Mouse (Mus musculus) heart, embryonic 16.5 days (tissue): ENCODE results near the gene Pih1d2. TPM values are rescaled to one million over a fixed set of nuclear protein-coding genes. Genes with fewer than 3 reads are reported as not detected.

Experiments used
- ATAC-seq: fragments of 200-750 bp; cut with Nextera tagmentation; replicated peaks from 2 replicates; pipeline ENCODE4 v1.8.0; 2017; ENCODE audit warnings: moderate number of reproducible peaks; ENCODE audit not compliant: insufficient read depth, low FRiP score; ENCODE audit errors: extremely low read depth
- H3K27ac ChIP-seq: fragments of 300-500 bp; sonication (generic); 2 replicates; pipeline ENCODE4 v1.5.1; 2014; ENCODE audit warnings: mild to moderate bottlenecking, low read length, control low read depth, moderate library complexity
- H3K27me3 ChIP-seq: fragments of 300-500 bp; sonication (generic); 2 replicates; pipeline ENCODE4 v1.6.1; 2014; ENCODE audit warnings: low read length, mixed read lengths; ENCODE audit not compliant: control insufficient read depth, insufficient read depth
- H3K36me3 ChIP-seq: fragments of 300-500 bp; sonication (generic); 2 replicates; pipeline ENCODE4 v1.6.1; 2014; ENCODE audit not compliant: control insufficient read depth, insufficient read depth
- H3K4me1 ChIP-seq: fragments of 300-500 bp; sonication (generic); 2 replicates; pipeline ENCODE4 v1.6.1; 2014; ENCODE audit warnings: low read length, mixed read lengths; ENCODE audit not compliant: control insufficient read depth, insufficient read depth
- H3K4me2 ChIP-seq: fragments of 300-500 bp; sonication (generic); 2 replicates; pipeline ENCODE4 v1.6.1; 2014; ENCODE audit warnings: low read depth, mild to moderate bottlenecking, control low read depth, low read length
- H3K4me3 ChIP-seq: fragments of 300-500 bp; sonication (generic); 2 replicates; pipeline ENCODE4 v1.5.1; 2014; ENCODE audit warnings: mild to moderate bottlenecking, control low read depth, low read length
- H3K9ac ChIP-seq: fragments of 300-500 bp; sonication (generic); 2 replicates; pipeline ENCODE4 v1.6.1; 2014; ENCODE audit warnings: low read length, control low read depth
- H3K9me3 ChIP-seq: fragments of 300-500 bp; sonication (generic); replicated peaks from 2 replicates; pipeline ENCODE4 v1.6.1; 2016; ENCODE audit warnings: low read length; ENCODE audit not compliant: control insufficient read depth
- WGBS: fragments of 180-500 bp; shearing (Covaris S2); extraction: QIAGEN DNeasy Blood & Tissue Kit; methylation state at CpG from one replicate; pipeline ENCODE4 v1.1.7; 2014; 5-methylcytosine and 5-hydroxymethylcytosine counted together
- polyA plus RNA-seq: library from polyadenylated mRNA; unstranded; fragments of >200 nt; fragmentation: Nextera tagmentation; extraction: Ambion mirVana; gene quantifications from 2 replicates; pipeline ENCODE4 v1.2.1, GENCODE M21; 2015

Gene Pih1d2
- polyA plus RNA-seq, 1 experiment from 2014 or later, result 1.9 TPM

DNA sequence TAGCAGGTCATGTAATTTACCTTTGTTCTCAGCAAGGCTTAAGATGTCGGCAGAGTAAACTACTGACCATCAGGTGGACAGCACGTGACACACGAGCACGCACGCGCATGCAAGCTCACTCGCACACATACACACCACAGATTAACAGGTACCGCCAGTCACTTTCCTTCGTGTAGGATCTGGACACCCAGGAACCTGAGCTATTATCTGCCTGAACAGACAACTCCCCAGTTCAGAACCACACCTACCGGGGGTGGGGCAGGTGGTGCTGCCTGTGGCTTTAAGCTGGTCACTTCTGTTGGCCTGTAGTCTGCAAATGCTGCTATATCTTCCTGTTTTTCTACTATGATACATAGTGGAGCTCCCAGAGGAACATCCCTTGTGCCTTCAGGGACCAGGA, 33.4 kb downstream of the Pih1d2 start:
- Histone ChIP-seq H3K4me3 (no peak overlapping the region), H3K9ac (no peak overlapping the region), H3K27ac (no peak overlapping the region), H3K4me2 (no peak overlapping the region), H3K4me1 (no peaks in the 10 kb centered on the region), H3K27me3 (no peaks in the 10 kb centered on the region), H3K9me3 (no peaks in the 10 kb centered on the region), H3K36me3 (peaks cover 66% of the 10 kb centered on the region)
- no peak for ATAC-seq
- WGBS, result 93% methylated on average over 10 of the region's 10 CpGs

DNA sequence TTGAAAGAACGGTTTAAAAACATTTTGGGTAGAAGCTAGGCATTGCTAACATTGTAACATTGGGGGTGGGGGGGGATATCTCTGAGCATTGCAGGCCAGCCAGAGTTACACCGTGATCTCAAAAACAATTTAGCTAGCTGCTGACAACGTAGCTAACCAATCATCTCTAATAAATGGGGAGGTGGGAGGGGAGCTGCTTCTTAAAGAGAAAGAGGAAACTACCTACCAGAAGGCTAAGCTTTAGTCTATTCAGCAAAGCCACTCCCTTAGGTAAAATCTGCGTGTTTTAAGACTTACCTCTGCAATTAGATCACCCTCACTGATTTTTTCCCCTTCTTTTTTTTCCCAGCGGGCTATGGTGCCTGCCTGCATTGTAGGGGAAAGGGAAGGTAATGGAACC, 41.3 kb downstream of the Pih1d2 start:
- H3K27ac ChIP-seq, result peak overlapping the region; percentile 93; the same call in 1 of the 2 replicates
- 11% methylated on average over 5 of the region's 5 CpGs for WGBS
- ATAC-seq, result no peak
- peak overlapping the region; percentile 76 for H3K4me3 ChIP-seq
- peaks cover 21% of the 10 kb centered on the region for H3K36me3 ChIP-seq
- peak overlapping the region; percentile 98 for H3K9ac ChIP-seq
- H3K27me3 ChIP-seq, result no peaks in the 10 kb centered on the region
- H3K4me2 ChIP-seq, result peak overlapping the region; percentile 65
- no peaks in the 10 kb centered on the region for H3K9me3 ChIP-seq
- peaks cover 18% of the 10 kb centered on the region for H3K4me1 ChIP-seq

DNA sequence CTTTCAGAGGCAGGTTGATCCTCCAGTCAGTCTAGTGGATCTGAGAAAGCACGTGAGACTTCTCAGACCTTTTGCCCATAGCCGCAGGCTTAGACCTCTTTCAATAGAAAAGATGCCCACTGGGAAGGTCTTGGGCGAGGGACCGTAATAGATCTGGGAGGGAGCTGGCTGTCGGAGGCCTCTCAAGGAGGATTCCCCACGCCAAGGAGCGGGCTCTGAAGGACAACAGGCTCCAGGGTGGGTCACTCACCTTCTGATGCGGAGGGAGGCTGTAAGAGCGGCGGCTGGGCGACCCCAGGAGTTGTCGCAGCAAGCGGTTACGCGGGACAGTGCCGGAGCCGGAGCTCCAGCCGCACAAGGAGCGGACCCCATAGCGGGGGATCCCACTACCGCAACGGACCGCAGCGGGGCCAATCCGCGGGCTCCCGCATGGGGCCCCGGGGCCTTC, 41.8 kb downstream of the Pih1d2 start:
- no peaks in the 10 kb centered on the region for H3K9me3 ChIP-seq
- peak; percentile 52; the same call in 1 of the 2 replicates for ATAC-seq
- under 1% methylated on average over 28 of the region's 28 CpGs for WGBS

DNA sequence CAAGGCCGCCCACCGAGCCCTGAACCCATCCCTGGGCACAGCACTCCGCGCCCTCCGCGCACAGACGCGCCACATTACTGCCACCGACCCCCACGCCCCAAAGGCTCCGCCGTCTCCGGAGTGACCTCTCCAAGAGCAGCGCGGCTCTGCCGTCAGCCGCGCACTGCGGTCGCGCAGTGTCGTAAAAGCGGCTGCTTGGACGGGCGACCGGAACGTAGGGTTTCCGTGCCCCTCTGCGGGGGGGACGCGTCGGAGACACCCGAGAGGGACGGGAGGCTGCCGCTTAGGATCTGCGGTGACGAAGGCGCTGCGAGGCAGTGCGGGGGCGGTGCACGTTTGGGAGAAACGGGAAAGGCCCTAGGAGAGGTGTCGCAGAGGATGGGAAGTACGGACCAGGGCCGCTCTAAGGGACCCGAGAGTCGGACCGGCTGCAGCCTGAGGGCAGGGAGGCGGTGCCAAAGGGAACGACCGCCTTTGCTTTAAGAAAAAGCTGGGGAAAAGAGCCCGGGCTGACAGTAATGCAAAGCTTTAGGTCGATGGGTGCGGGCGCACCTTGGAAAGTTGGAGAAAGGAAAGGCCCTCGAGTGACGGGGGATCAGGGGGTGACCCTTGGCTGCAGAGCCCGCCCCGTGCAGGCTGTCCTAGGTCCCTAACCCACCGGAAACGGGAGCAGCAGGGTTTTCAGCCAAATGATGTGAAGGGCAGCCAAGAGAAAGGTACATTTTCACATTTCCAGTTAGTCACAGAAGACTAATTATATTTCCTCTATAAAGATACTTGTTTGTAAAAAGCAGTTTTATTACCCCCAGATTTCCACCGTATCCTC, 42.5 kb downstream of the Pih1d2 start, which contains the start of gene Dlat:
Gene Dlat, minus strand, starts transcription at position 389 of the 826 bp plus-strand sequence.
- 0% methylated on average over 63 of the region's 63 CpGs for WGBS
- peak; percentile 93 for ATAC-seq

More for the DNA sequence above, 41.8 kb downstream of the Pih1d2 start:
- Histone ChIP-seq H3K36me3 (peaks cover 15% of the 10 kb centered on the region), H3K4me1 (peaks cover 18% of the 10 kb centered on the region), H3K4me3 (peak overlapping the region; percentile 76), H3K27me3 (no peaks in the 10 kb centered on the region), H3K9ac (peak overlapping the region; percentile 98), H3K4me2 (peak overlapping the region; percentile 65), H3K27ac (peak overlapping the region; percentile 93)

DNA sequence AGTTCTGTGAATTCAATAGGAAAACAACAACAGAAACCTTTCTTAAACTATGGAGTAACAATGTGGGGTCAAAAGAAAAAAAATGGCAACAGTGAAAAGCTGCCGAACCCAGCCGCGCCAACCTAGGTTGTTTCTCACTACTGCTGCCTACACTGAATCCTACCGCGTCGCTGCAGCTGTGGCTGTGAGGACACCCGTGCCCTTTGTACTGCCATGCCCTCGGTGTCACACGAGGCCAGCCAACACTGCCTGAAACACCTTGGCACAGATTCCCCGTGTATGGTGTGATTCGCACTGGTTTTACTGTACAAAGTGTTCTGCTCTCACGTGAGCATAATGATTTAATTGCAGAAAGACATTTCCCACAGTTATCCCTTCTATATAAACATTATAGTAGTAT, 43.3 kb downstream of the Pih1d2 start:
- Histone ChIP-seq H3K4me1 (peaks cover 18% of the 10 kb centered on the region), H3K27ac (peak overlapping the region; percentile 93), H3K27me3 (no peaks in the 10 kb centered on the region), H3K9me3 (no peaks in the 10 kb centered on the region), H3K4me2 (peak overlapping the region; percentile 65), H3K36me3 (peaks cover 15% of the 10 kb centered on the region), H3K4me3 (peak overlapping the region; percentile 76), H3K9ac (peak overlapping the region; percentile 98)
- ATAC-seq, result no peak
- WGBS, result 18% methylated on average over 12 of the region's 12 CpGs

More for the DNA sequence above, 42.5 kb downstream of the Pih1d2 start, which contains the start of gene Dlat:
- Histone ChIP-seq H3K27me3 (no peaks in the 10 kb centered on the region), H3K9me3 (no peaks in the 10 kb centered on the region), H3K9ac (peak within 1 kb of the TSS; percentile 98), H3K36me3 (peaks cover 15% of the 10 kb centered on the region), H3K4me3 (peak within 1 kb of the TSS; percentile 76), H3K4me2 (peak within 1 kb of the TSS; percentile 65), H3K4me1 (peaks cover 18% of the 10 kb centered on the region), H3K27ac (peak within 1 kb of the TSS; percentile 93)

DNA sequence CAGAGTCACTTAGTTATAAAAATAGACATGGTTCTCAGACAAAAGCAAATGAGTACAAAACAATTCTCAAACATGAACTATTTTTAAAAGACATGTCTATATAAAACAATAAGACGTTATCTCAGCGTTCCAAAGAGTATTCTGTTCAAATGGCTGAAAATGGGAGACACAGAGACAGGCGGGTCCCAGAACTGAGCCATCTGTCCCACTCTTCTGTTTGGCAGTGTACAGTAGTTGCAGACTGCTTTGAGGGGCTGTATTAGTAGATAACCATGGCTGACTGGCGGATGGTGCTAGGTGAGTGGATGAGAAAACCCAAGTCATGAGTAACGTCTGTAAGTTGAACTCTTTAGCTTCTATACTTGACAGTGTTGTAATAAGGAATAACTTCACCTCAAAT, 47.7 kb downstream of the Pih1d2 start:
- Histone ChIP-seq H3K4me2 (no peak overlapping the region), H3K36me3 (peaks cover 5% of the 10 kb centered on the region; the same call in 1 of the 2 replicates), H3K27ac (peak overlapping the region; percentile 20; the same call in 1 of the 2 replicates), H3K9ac (no peak overlapping the region), H3K27me3 (no peaks in the 10 kb centered on the region), H3K9me3 (no peaks in the 10 kb centered on the region), H3K4me1 (peaks cover 5% of the 10 kb centered on the region; the same call in 1 of the 2 replicates), H3K4me3 (no peak overlapping the region)
- no peak for ATAC-seq
- WGBS, result 71% methylated on average over 5 of the region's 5 CpGs

DNA sequence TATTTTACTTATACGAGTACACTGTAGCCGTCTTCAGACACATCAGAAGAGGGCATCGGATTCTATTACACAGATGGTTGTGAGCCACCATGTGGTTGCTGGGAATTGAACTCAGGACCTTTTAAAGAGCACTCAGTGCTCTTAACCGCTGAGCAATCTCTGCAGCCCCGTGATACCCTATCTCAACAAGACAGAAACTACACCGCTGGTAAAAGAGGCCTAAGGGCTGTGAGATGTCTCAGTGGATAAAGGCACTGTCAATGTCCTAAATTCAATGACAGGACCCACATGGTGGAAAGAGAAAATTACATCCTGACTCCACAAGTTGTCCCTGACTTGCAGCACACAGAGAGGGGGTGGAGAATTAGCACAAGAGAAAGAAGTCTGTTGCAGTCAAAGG, 49.3 kb downstream of the Pih1d2 start:
- WGBS, result 74% methylated on average over 6 of the region's 6 CpGs

DNA sequence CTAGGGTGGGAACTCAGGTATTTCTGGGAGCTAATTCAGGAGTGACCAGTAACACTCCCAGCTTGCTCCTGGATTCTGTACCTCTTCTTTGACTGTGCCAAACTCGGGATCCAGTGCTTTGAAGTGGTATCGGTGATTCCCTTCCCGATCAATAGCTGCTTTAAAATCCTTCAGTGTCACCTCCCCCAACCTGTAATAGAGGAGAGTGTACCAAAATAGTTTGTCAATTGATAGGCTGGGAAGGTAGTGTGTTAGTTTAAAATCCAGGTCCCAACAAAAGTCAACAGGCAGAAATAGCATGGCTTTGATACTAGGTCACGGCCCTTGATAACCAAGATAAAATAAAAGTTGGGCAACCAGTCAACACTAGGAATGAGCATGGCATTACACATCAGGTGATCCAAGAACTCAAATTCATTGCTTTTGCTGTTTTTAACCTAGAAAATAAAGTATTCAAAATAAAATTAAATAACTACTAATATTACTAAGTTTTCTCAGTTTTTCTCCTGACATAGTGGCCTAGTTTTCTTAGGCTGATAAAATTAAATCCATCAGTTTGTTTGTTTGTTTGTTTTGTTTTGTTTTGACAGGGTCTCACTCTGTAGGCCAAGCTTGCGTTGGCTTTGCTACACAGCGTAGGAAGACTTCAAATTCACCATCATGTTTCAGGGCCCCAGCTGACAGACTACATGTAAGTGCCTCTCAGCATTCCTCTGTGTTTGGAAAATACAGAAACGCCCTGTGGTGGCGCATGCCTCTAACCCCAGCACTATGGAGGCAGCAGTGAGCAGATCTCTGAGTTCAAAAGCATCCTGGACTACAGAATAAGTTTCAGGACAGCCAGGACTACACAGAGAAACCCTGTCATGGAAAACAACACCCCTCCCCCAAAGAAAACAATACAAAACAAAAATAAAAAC, 50.7 kb downstream of the Pih1d2 start:
- no peak overlapping the region for H3K4me2 ChIP-seq
- no peaks in the 10 kb centered on the region for H3K4me1 ChIP-seq
- H3K36me3 ChIP-seq, result peaks cover 5% of the 10 kb centered on the region; the same call in 1 of the 2 replicates
- no peaks in the 10 kb centered on the region for H3K27me3 ChIP-seq
- no peak overlapping the region for H3K4me3 ChIP-seq
- 61% methylated on average over 8 of the region's 8 CpGs for WGBS
- no peak overlapping the region for H3K9ac ChIP-seq
- peak; percentile 45; the same call in 1 of the 2 replicates for ATAC-seq
- H3K27ac ChIP-seq, result no peak overlapping the region
- H3K9me3 ChIP-seq, result no peaks in the 10 kb centered on the region

More for the DNA sequence above, 49.3 kb downstream of the Pih1d2 start:
- no peak overlapping the region for H3K27ac ChIP-seq
- no peak overlapping the region for H3K9ac ChIP-seq
- H3K4me1 ChIP-seq, result no peaks in the 10 kb centered on the region
- ATAC-seq, result no peak
- H3K9me3 ChIP-seq, result no peaks in the 10 kb centered on the region
- no peaks in the 10 kb centered on the region for H3K27me3 ChIP-seq
- peaks cover 5% of the 10 kb centered on the region; the same call in 1 of the 2 replicates for H3K36me3 ChIP-seq
- H3K4me3 ChIP-seq, result no peak overlapping the region
- no peak overlapping the region for H3K4me2 ChIP-seq
